Comparison of ENCODE assay signal across 9 mouse cellular contexts in genomic region chr7:17056601-17057523, GRCm38 (mm10). TPM values are rescaled to one million over a fixed set of nuclear protein-coding genes. Genes with fewer than 3 reads are reported as not detected.
DNase-seq lines count a peak whose midpoint lies in the region; ATAC-seq and TF ChIP-seq lines count a peak whose summit lies in the region.
"Had no signal": no experiment of that assay in that cellular context is flagged by ENCODE, and none has a peak within 500 bp of the region (broad histone marks: within the 10 kb centered on the region; RNA-seq: fewer than 3 reads in every experiment).

No protein-coding gene starts in this region.

- peak overlapping the region; percentile 78 for H3K4me3 ChIP-seq in gastrocnemius, adult 2 months
- peak overlapping the region; percentile 90 for H3K4me3 ChIP-seq in G1E (ENCODE audit: low read depth, low read length)
- H3K4me3 ChIP-seq in forebrain, embryonic 10.5 days, result peak overlapping the region; percentile 63
- peak overlapping the region; percentile 44 for H3K4me3 ChIP-seq in hindbrain, embryonic 15.5 days
- peak overlapping the region; percentile 73 for H3K4me3 ChIP-seq in liver, embryonic 13.5 days (replicated peaks)
- H3K4me3 ChIP-seq in neural tube, embryonic 12.5 days, result peak overlapping the region; percentile 44

- no peak for TF ChIP-seq CTCF in gastrocnemius, adult 2 months (IDR thresholded peaks at IDR 0.05)
- TF ChIP-seq CTCF in G1E (IDR thresholded peaks at IDR 0.05; ENCODE audit: low read depth, low read length), result no peak

- intact Hi-C loops in gastrocnemius, adult 2 months (cut with DNase I), result loop anchor here (10.0 kb wide), 1 partner anchor 1132 kb away; the partner anchor contains the start of gene Selenow
- intact Hi-C loops in gastrocnemius, postnatal 36 days (cut with DNase I), result no loop called here

- H3K9me3 ChIP-seq in G1E (replicated peaks), result no peaks in the 10 kb centered on the region
- H3K9me3 ChIP-seq in forebrain, embryonic 10.5 days, result peaks cover 3% of the 10 kb centered on the region; the same call in 1 of the 2 replicates
- H3K9me3 ChIP-seq in hindbrain, embryonic 15.5 days, result no peaks in the 10 kb centered on the region
- H3K9me3 ChIP-seq in liver, embryonic 13.5 days (replicated peaks), result peaks cover 4% of the 10 kb centered on the region; the same call in 1 of the 2 replicates
- no peaks in the 10 kb centered on the region for H3K9me3 ChIP-seq in neural tube, embryonic 12.5 days

- H3K36me3 ChIP-seq in G1E (replicated peaks), result peaks cover 51% of the 10 kb centered on the region
- H3K36me3 ChIP-seq in forebrain, embryonic 10.5 days (replicated peaks), result no peaks in the 10 kb centered on the region
- no peaks in the 10 kb centered on the region for H3K36me3 ChIP-seq in hindbrain, embryonic 15.5 days
- H3K36me3 ChIP-seq in liver, embryonic 13.5 days, result peaks cover 20% of the 10 kb centered on the region
- no peaks in the 10 kb centered on the region for H3K36me3 ChIP-seq in neural tube, embryonic 12.5 days

- H3K27ac ChIP-seq in gastrocnemius, adult 2 months, result peak overlapping the region; percentile 93
- H3K27ac ChIP-seq in forebrain, embryonic 10.5 days, result peak overlapping the region; percentile 83
- H3K27ac ChIP-seq in hindbrain, embryonic 15.5 days (replicated peaks), result peak overlapping the region; percentile 76
- H3K27ac ChIP-seq in liver, embryonic 13.5 days, result peak overlapping the region; percentile 100
- 0 out of 2 replicates have a peak overlapping the region, but pooled peaks have one; percentile 9 for H3K27ac ChIP-seq in neural tube, embryonic 12.5 days
- H3K27ac ChIP-seq: macrophage had no signal

- 36% methylated on average over 14 of the region's 14 CpGs for WGBS in forebrain, embryonic 10.5 days
- 33% methylated on average over 14 of the region's 14 CpGs for WGBS in hindbrain, embryonic 15.5 days
- WGBS in liver, embryonic 13.5 days (ENCODE audit: insufficient replicate concordance), result 8% methylated on average over 14 of the region's 14 CpGs
- 37% methylated on average over 14 of the region's 14 CpGs for WGBS in neural tube, embryonic 12.5 days

- peak overlapping the region; percentile 74 for H3K4me2 ChIP-seq in hindbrain, embryonic 15.5 days
- peak overlapping the region; percentile 96 for H3K4me2 ChIP-seq in liver, embryonic 13.5 days
- H3K4me2 ChIP-seq in neural tube, embryonic 12.5 days (replicated peaks), result peak overlapping the region; percentile 84

- DNase-seq in gastrocnemius, adult 2 months, result peak; percentile 42
- DNase-seq in gastrocnemius, postnatal 36 days, result no peak
- DNase-seq in G1E (ENCODE audit: low spot score), result peak; percentile 83
- DNase-seq in forebrain, embryonic 10.5 days (ENCODE audit: extremely low spot score, low spot score), result no peak
- DNase-seq in liver, embryonic 13.5 days, result peak; percentile 79
- no peak for DNase-seq in adrenal gland, adult (ENCODE audit: inconsistent age in 2 of 2, low spot score in 1 of 2)

- peaks cover 75% of the 10 kb centered on the region for H3K4me1 ChIP-seq in G1E (ENCODE audit: insufficient read depth, low read depth, low read length)
- H3K4me1 ChIP-seq in forebrain, embryonic 10.5 days, result peaks cover 58% of the 10 kb centered on the region
- H3K4me1 ChIP-seq in hindbrain, embryonic 15.5 days (replicated peaks), result peaks cover 45% of the 10 kb centered on the region
- H3K4me1 ChIP-seq in liver, embryonic 13.5 days (replicated peaks), result peaks cover 78% of the 10 kb centered on the region
- H3K4me1 ChIP-seq in neural tube, embryonic 12.5 days, result peaks cover 50% of the 10 kb centered on the region

- no peaks in the 10 kb centered on the region for H3K27me3 ChIP-seq in G1E (ENCODE audit: insufficient read depth, low read length)
- peaks cover 30% of the 10 kb centered on the region for H3K27me3 ChIP-seq in forebrain, embryonic 10.5 days (ENCODE audit: poor library complexity, severe bottlenecking)
- no peaks in the 10 kb centered on the region for H3K27me3 ChIP-seq in hindbrain, embryonic 15.5 days
- peaks cover 8% of the 10 kb centered on the region for H3K27me3 ChIP-seq in liver, embryonic 13.5 days
- 0 out of 2 replicates have a peak, but pooled peaks cover 10% of the 10 kb centered on the region for H3K27me3 ChIP-seq in neural tube, embryonic 12.5 days (replicated peaks)

- peak; percentile 41 for ATAC-seq in G1E (ENCODE audit: extremely low read depth, insufficient number of reproducible peaks, low FRiP score, poor library complexity, severe bottlenecking)
- peak; percentile 17 for ATAC-seq in hindbrain, embryonic 15.5 days (ENCODE audit: low FRiP score, low read depth)
- peak; percentile 77 for ATAC-seq in liver, embryonic 13.5 days (ENCODE audit: low read depth)
- no peak for ATAC-seq in neural tube, embryonic 12.5 days (ENCODE audit: low FRiP score, low read depth)

- H3K9ac ChIP-seq in hindbrain, embryonic 15.5 days, result peak overlapping the region; percentile 53
- peak overlapping the region; percentile 89 for H3K9ac ChIP-seq in liver, embryonic 13.5 days
- peak overlapping the region; percentile 44 for H3K9ac ChIP-seq in neural tube, embryonic 12.5 days

RNA-seq across cellular contexts. Expression of gene Hif3a, which starts 5.4 kb away (rescaled TPM):
- total RNA-seq in gastrocnemius, adult 2 months (2021), result 1 to 10 TPM in 1 of 2 experiments, under 1 TPM in 1; 0.84 to 1.6 TPM
- total RNA-seq in gastrocnemius, postnatal 36 days (2021), result 1 to 10 TPM; 1.2 to 1.3 TPM
- total RNA-seq in G1E (2014; fragmentation: Nextera tagmentation), result 240 and 246 TPM in 2 replicates
- total RNA-seq in G1E (2017), result 18.0 and 19.6 TPM in 2 replicates
- 162 and 183 TPM in 2 replicates for polyA plus RNA-seq in G1E (2012)
- 4.3 and 5.3 TPM in 2 replicates for polyA plus RNA-seq in forebrain, embryonic 10.5 days (2016; fragmentation: Nextera tagmentation; extraction: Ambion mirVana)
- 5.4 and 6.9 TPM in 2 replicates for polyA plus RNA-seq in hindbrain, embryonic 15.5 days (2015; fragmentation: Nextera tagmentation; extraction: Ambion mirVana)
- polyA plus RNA-seq in liver, embryonic 13.5 days (2015; fragmentation: Nextera tagmentation; extraction: Ambion mirVana), result 12.6 and 14.8 TPM in 2 replicates
- 5.2 and 5.7 TPM in 2 replicates for polyA plus RNA-seq in neural tube, embryonic 12.5 days (2016; fragmentation: Nextera tagmentation; extraction: Ambion mirVana)
- polyA plus RNA-seq: macrophage had no signal

RNA-seq across cellular contexts. Expression of gene Psg16, which starts 17.0 kb away (rescaled TPM):
- total RNA-seq in gastrocnemius, adult 2 months (2021), result under 1 TPM; 0.08 to 0.14 TPM
- total RNA-seq in gastrocnemius, postnatal 36 days (2021), result under 1 TPM; 0.07 to 0.13 TPM
- total RNA-seq in G1E (2014; fragmentation: Nextera tagmentation), result 0.87 and 1.9 TPM in 2 replicates
- 0.29 and 0.71 TPM in 2 replicates for total RNA-seq in G1E (2017)
- polyA plus RNA-seq in G1E (2012), result 0.02 and 0.08 TPM in 2 replicates
- 0.11 and 0.12 TPM in 2 replicates for polyA plus RNA-seq in forebrain, embryonic 10.5 days (2016; fragmentation: Nextera tagmentation; extraction: Ambion mirVana)
- polyA plus RNA-seq in hindbrain, embryonic 15.5 days (2015; fragmentation: Nextera tagmentation; extraction: Ambion mirVana), result 4.2 and 4.7 TPM in 2 replicates
- polyA plus RNA-seq in liver, embryonic 13.5 days (2015; fragmentation: Nextera tagmentation; extraction: Ambion mirVana), result 0.08 and 0.09 TPM in 2 replicates
- polyA plus RNA-seq in neural tube, embryonic 12.5 days (2016; fragmentation: Nextera tagmentation; extraction: Ambion mirVana), result 0.27 and 0.28 TPM in 2 replicates
- polyA plus RNA-seq: macrophage had no signal

RNA-seq across cellular contexts. Expression of gene Ppp5c, which starts 29.1 kb away (rescaled TPM):
- total RNA-seq in gastrocnemius, adult 2 months (2021), result 10 to 100 TPM; 64.8 to 65.8 TPM
- total RNA-seq in gastrocnemius, postnatal 36 days (2021), result 10 to 100 TPM; 62.4 to 62.7 TPM
- total RNA-seq in G1E (2014; fragmentation: Nextera tagmentation) (102 and 112 TPM in 2 replicates), G1E (2017) (44.9 and 50.2 TPM in 2 replicates)
- 92.9 and 94.1 TPM in 2 replicates for polyA plus RNA-seq in G1E (2012)
- 149 and 150 TPM in 2 replicates for polyA plus RNA-seq in forebrain, embryonic 10.5 days (2016; fragmentation: Nextera tagmentation; extraction: Ambion mirVana)
- polyA plus RNA-seq in hindbrain, embryonic 15.5 days (2015; fragmentation: Nextera tagmentation; extraction: Ambion mirVana), result 125 and 136 TPM in 2 replicates
- 54.0 and 61.1 TPM in 2 replicates for polyA plus RNA-seq in liver, embryonic 13.5 days (2015; fragmentation: Nextera tagmentation; extraction: Ambion mirVana)
- polyA plus RNA-seq in neural tube, embryonic 12.5 days (2016; fragmentation: Nextera tagmentation; extraction: Ambion mirVana), result 112 and 113 TPM in 2 replicates

Comparison
In these comparisons a context has a peak if more than half of its experiments do, and no peak if none do; other contexts are left out.
1. DNase-seq: peak in gastrocnemius, adult 2 months (single experiment), G1E (single experiment) and liver, embryonic 13.5 days (single experiment); none in gastrocnemius, postnatal 36 days (0 of 2), forebrain, embryonic 10.5 days (single experiment) and adrenal gland, adult (0 of 2).
2. H3K27ac ChIP-seq: peak in every context shown above with its lines; median percentile 100 in liver, embryonic 13.5 days; 93 in gastrocnemius, adult 2 months; 83 in forebrain, embryonic 10.5 days; 76 in hindbrain, embryonic 15.5 days; 9 in neural tube, embryonic 12.5 days.
3. RNA of gene Hif3a, which starts 5.4 kb away (polyA plus RNA-seq): 162 to 183 TPM in G1E; 12.6 to 14.8 TPM in liver, embryonic 13.5 days, 5.4 to 6.9 TPM in hindbrain, embryonic 15.5 days, 4.3 to 5.3 TPM in forebrain, embryonic 10.5 days and 5.2 to 5.7 TPM in neural tube, embryonic 12.5 days; every median in the first group is over 10 times any median in the second.
4. Peak in every context shown above with its lines, with median percentiles within 50 percentile points of each other: H3K4me3 ChIP-seq, H3K4me2 ChIP-seq and H3K9ac ChIP-seq.